Mouse (Mus musculus) adrenal gland, adult (tissue): Measurements from ENCODE around the gene Sfxn4.

ENCODE experiments used
- DNase-seq, 2 experiments: peaks; one replicate each; pipeline ENCODE4 v3.0.0; 2022 to 2023; ENCODE audit warnings: low spot score in 1 of 2; ENCODE audit not compliant: inconsistent age in 2 of 2

Gene Sfxn4

GRCm38 (mm10) chr19:60843324-60843723 is 18.0 kb downstream of the Sfxn4 start:
- no peak for DNase-seq

GRCm38 (mm10) chr19:60837747-60838146 is 23.5 kb downstream of the Sfxn4 start:
- peak; percentile 90 to 96 for DNase-seq

- no peak for DNase-seq
Measured at GRCm38 (mm10) chr19:60818677-60819076, 42.6 kb downstream of the Sfxn4 start.

- no peak for DNase-seq
Measured at GRCm38 (mm10) chr19:60813133-60813532, 48.1 kb downstream of the Sfxn4 start.

GRCm38 (mm10) chr19:60812036-60812389 is 49.3 kb downstream of the Sfxn4 start:
- no peak for DNase-seq

GRCm38 (mm10) chr19:60811098-60812035 is 49.9 kb downstream of the Sfxn4 start, which contains the start of gene Fam45a:
TSS of gene Fam45a (plus strand) at chr19:60811585.
- peak; percentile 93 to 98 for DNase-seq

- DNase-seq = no peak
Measured at GRCm38 (mm10) chr19:60809927-60810326, 51.4 kb downstream of the Sfxn4 start.

- no peak for DNase-seq
Measured at GRCm38 (mm10) chr19:60804903-60805302, 56.4 kb downstream of the Sfxn4 start.

- no peak for DNase-seq
Measured at GRCm38 (mm10) chr19:60799867-60800569, 61.3 kb downstream of the Sfxn4 start.

- no peak for DNase-seq
Measured at GRCm38 (mm10) chr19:60797415-60797814, 63.9 kb downstream of the Sfxn4 start.

- peak; percentile 41 to 79 for DNase-seq
Measured at GRCm38 (mm10) chr19:60795244-60795643, 66.0 kb downstream of the Sfxn4 start.

- DNase-seq = no peak
Measured at GRCm38 (mm10) chr19:60793170-60793707, 68.0 kb downstream of the Sfxn4 start.

- DNase-seq = no peak
Measured at GRCm38 (mm10) chr19:60791164-60791563, 70.1 kb downstream of the Sfxn4 start.

GRCm38 (mm10) chr19:60790551-60791161 is 70.6 kb downstream of the Sfxn4 start, which contains the start of gene Eif3a:
TSS of gene Eif3a (minus strand) at chr19:60790658.
- peak; percentile 96 to 98 for DNase-seq

GRCm38 (mm10) chr19:60789919-60790506 is 71.3 kb downstream of the Sfxn4 start:
- DNase-seq = peak; percentile 69 to 89

- DNase-seq = peak in 1 of 2 experiments; percentile 38
Measured at GRCm38 (mm10) chr19:60789452-60789851, 71.8 kb downstream of the Sfxn4 start.

- peak in 1 of 2 experiments; percentile 51 for DNase-seq
Measured at GRCm38 (mm10) chr19:60788214-60788960, 72.9 kb downstream of the Sfxn4 start.

GRCm38 (mm10) chr19:60787465-60788150 is 73.7 kb downstream of the Sfxn4 start:
- DNase-seq = no peak
